Mouse (Mus musculus) ovary, postnatal 10 days (tissue): ENCODE results near the gene Ralgapa1.
"Not testable (repeated sequence)": the region's sequence is repeated elsewhere in the genome, so short reads cannot be mapped to it uniquely, and the experiment has no call there.

ENCODE experiments used
- DNase-seq: peaks from one replicate; pipeline ENCODE4 v3.0.0; 2022; ENCODE audit warnings: low spot score

Ralgapa1 gene

DNA sequence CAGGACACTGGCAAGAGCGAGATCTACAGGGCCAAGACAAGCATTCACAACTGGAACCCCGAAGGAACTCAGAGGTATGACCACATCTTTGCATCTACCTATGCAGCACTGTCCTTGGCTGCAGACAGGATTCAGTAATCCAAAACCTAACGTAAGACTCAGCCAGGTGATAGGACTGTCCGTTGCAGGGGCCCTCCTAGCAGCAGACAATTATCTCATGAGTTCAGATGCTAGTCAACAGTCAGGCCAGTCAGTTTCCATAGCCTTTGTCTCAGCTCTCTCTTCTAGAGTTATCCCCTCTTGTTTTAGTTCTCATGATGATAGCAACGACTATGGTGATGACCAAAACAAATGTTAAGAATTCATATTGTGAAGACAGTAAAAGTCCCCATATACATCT is 20.8 kb downstream of the Ralgapa1 start:
- no peak for DNase-seq

DNA sequence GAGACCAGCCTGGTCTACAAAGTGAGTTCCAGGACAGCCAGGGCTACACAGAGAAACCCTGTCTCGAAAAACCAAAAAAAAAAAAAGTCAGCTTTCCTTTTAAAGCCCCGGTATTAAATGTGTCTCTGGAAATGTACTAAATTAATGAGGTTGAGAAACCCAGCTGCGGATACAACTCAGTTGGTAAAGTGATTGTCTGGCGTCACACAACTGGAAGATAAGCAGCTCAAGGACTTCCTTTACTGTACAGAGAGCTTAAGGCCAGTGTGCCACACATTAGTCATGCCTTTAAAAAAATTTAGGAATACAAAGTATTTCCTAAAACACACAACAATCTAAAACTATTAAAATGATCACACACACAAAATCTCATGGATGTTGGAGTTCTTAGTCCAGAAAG is 22.2 kb downstream of the Ralgapa1 start:
- no peak for DNase-seq

DNA sequence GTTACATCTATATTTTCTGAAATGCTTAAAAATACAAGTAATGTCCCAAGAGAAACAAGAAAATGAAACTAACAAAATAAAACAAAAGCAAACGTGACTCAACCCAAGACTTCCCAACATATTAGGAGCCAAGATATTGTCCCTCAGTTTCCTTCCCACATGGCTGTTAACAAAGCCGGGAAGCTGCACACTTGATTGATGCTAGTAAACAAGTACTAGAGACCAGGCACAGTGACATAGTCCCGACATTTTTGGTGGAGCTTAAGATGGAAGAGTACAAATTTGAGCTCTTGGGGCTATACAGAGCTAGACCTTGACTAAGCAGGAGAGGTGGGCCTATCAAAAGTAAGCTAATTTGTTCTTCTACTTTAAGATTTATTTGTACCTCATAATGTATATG is 23.9 kb downstream of the Ralgapa1 start:
- no peak for DNase-seq

DNA sequence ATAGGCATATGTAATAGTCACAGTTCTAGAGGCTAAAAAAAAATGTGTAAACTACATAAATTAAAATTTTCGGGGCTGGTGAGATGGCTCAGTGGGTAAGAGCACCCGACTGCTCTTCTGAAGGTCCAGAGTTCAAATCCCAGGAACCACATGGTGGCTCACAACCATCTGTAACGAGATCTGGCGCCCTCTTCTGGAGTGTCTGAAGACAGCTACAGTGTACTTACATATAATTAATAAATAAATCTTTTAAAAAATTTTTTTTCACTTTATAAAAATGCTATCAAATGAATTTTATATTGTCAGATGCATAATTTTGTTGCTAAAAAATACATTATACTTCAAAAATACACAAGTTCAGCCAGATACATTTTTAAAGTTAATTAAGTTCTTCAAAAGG is 26.5 kb downstream of the Ralgapa1 start:
- not testable (repeated sequence) for DNase-seq

- DNase-seq, result no peak
Measured at GRCm38 (mm10) chr12:55785252-55785651, 35.7 kb downstream of the Ralgapa1 start.

DNA sequence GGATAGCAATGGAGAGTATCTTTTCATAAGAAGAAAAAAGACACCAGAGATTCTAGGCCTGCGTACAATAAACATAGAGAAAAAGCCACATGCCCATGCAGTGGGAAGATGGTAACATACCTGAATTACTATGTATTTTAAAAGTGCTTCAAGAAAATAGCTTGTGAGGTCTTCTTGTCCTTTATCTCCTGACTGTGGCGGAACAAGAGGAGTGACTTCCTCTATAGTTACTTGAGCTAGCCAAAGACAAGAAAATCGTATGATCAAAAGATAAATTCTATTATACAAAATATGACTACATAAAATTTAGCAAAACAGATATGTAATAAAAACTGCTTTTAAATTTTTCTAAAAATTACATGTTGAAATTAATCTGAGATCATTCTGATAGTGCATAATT is 38.3 kb downstream of the Ralgapa1 start:
- DNase-seq, result no peak

DNA sequence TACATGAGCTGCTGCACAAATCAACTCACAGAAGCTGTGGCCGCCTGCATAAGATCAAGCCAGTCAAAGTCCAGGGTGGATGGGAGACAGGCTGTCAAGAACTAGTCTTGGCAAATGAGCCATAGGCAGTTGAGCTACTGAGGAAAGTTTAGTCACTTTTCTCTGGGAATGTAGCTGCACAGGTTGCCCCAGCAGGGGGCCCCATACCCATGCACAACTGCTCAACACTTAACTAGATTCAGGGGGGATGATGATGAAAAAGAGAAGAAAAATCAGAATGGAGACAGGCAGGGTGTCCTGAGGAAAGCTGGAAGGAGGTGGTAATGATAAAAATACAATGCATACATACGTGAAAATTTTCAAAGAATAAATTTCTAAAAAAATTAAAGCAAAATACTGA is 42.7 kb downstream of the Ralgapa1 start:
- no peak for DNase-seq

GRCm38 (mm10) chr12:55777356-55777755 is 43.6 kb downstream of the Ralgapa1 start:
- DNase-seq, result no peak

DNA sequence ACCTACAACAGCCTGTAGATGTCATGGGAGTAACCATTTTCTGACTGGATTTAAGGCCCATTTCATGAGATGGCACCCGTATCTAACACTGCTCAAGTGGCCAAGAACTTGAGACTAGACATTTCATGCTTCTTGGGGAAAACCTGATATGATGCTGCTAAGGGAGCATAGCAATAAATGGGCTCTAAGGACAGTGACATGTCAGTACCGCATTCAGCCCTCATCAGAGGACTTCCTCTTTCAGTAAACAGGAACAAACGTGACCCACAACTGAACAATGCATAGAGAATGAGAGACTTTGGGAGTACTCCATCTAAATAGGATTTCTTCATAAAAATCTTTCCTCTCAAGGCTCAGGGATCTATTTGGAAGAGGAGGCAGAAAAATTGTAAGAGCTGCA is 46.7 kb downstream of the Ralgapa1 start:
- DNase-seq, result no peak

- no peak for DNase-seq
Measured at GRCm38 (mm10) chr12:55720319-55720718, 100.6 kb downstream of the Ralgapa1 start.

GRCm38 (mm10) chr12:55705881-55706280 is 115.1 kb downstream of the Ralgapa1 start:
- DNase-seq, result no peak

- no peak for DNase-seq
Measured at GRCm38 (mm10) chr12:55666699-55667098, 154.3 kb downstream of the Ralgapa1 start.

DNA sequence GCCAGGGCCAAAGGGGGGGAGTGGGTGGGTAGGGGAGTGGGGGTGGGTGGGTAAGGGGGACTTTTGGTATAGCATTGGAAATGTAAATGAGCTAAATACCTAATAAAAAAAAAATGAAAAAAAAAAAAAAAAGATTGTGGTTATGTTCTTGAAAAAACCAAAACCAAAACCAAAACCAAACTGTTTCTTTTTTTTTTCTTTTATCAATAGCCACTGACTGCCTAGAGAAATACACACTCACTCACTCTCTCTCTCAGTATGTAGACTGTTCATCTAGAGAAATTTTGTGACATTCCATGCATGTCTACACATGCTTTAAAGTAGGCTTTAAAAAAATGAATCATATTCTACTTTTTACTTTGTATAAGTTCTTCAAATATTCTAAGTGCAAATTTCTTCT is 157.8 kb downstream of the Ralgapa1 start:
- not testable (repeated sequence) for DNase-seq

DNA sequence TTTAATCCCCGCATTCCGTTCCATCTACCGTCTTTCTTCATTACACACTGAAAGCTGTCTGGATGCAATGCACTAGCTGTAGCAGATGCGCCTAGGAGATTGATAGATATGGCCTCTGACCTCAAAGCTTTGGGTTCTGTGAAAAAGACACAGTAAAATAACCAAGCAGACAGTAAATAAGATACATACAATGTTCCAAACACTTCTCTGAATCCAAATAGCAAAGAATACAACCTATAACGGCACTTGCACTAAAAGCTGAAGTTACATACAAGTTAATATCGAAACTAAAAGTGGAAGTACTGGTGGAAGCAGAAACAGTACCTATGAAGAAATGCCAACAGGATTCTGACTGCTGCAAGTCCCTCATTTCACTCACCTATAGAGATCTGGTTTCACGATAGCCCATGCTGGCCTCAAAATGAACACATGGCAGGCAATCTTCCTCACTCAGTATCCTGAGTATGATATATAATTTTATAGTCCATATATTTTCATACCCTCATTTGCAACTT is 172.9 kb downstream of the Ralgapa1 start:
- DNase-seq, result no peak

- DNase-seq, result no peak
Measured at GRCm38 (mm10) chr12:55626711-55627110, 194.3 kb downstream of the Ralgapa1 start.

DNA sequence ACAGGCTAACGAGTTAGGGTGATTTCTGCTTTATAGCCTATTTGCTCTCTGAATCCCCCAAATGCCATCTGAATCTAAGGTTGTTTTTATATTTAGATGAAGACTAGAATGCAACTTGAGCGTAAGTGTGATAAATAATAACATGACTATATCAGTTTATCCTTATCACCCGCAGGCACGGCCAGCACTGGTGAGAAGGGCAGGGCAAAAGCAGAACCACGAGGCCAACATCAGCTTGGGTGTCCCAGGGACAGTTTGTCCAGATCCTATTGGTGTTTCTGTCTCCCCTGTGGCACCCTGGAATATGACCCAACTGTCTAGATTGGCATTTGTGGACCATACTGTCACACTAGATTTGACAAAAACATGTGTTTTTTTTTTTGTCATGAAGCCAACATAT is 197.7 kb downstream of the Ralgapa1 start:
- DNase-seq, result no peak

- no peak for DNase-seq
Measured at GRCm38 (mm10) chr12:55622615-55623245, 198.2 kb downstream of the Ralgapa1 start.

DNA sequence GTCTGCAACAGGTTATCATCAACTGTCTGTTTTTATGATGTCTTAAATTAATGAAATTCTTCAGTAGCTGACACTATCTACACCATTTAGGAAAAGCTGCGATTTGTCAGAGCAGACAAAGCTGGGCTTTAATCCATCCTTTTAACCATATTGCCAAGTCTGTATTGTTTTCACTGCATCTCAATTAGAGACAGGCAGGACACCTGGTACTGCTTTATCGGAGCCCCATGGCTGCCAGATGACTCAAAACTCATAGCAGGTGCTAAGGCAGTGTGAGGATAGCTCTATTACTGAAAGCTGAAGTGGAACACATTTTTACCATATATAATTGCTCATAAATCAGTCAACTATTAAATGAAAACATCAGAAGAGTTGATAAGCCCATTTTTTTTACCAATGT is 200.6 kb downstream of the Ralgapa1 start:
- no peak for DNase-seq

DNA sequence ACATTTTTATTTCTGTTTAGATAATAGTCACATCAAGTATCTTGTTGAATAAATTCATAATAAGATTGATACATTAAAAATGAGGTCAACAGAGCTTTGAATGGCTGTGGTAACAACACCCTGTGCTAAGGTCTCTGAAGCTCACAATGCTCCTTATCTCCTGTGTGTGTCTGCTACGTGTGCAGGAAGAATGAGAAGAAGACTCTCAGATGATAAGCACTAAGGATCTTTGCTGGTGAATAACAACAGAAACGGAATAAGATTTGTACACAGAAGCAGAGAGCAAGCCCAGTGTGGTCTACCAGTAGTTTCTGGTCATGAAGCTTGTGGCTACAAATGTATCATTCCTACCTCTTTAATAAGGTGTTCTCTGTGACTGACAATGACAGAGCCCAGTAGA is 210.2 kb downstream of the Ralgapa1 start:
- DNase-seq, result no peak

GRCm38 (mm10) chr12:55607902-55608301 is 213.1 kb downstream of the Ralgapa1 start:
- DNase-seq, result no peak

- no peak for DNase-seq
Measured at GRCm38 (mm10) chr12:55604411-55604810, 216.6 kb downstream of the Ralgapa1 start.

DNA sequence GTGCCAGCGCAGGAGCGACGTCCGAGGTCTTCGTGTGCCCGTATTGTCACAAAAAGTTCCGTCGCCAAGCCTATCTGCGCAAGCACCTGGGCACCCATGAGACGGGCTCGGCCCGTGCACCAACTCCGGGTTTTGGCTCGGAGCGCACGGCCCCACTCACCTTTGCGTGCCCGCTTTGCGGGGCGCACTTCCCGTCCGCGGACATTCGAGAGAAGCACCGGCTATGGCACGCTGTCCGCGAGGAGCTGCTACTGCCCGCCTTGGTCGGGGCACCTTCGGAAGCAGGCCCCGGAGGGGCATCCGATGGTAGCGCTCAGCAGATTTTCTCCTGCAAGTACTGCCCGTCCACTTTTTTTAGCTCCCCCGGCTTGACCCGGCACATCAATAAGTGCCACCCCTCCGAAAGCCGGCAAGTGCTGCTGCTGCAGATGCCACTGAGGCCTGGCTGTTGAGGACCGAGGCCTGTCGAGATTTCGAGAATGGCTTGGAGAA is 220.4 kb downstream of the Ralgapa1 start:
- DNase-seq, result no peak

DNA sequence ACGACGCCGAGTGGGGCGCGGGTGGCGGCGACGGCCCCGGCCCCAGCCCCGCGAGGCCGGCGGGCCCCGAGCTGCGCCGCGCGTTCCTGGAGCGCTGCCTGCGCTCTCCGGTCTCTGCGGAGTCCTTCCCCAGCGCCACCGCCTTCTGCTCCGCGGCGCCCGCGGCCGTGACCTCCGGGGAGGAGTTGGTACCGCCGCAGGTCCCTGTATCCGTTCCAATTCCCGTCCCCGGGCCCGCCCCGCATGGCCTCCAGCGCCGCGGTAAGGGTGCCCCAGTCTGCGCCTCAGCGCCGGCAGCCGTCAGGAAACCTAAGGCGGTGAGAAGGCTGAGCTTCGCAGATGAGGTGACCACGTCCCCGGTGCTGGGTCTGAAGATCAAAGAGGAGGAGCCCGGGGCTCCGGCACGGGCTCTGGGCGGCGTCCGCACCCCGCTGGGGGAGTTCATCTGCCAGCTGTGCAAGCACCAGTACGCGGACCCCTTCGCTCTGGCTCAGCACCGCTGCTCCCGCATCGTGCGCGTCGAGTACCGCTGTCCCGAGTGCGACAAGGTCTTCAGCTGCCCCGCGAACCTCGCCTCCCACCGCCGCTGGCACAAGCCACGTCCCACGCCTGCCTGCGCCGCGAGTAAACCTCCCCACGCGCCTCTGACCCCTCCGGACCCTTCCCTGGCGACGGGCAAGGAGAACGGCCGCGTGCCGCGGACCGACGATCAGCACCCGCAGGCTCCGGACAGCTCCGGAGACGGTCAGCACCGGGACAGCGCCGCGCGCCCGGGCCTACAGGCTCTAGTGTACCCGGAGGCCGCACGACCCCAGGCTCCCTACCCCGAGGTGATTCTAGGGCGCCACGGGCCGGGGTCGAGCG is 221.1 kb downstream of the Ralgapa1 start:
- peak; percentile 71 for DNase-seq
